Mouse (Mus musculus) neural tube, embryonic 13.5 days (tissue): Measurements from ENCODE around the gene Nckap5l. TPM values are rescaled to one million over a fixed set of nuclear protein-coding genes. Genes with fewer than 3 reads are reported as not detected.

ENCODE experiments used
- ATAC-seq: fragments of 200-750 bp; cut with Nextera tagmentation; 2 replicates; pipeline ENCODE4 v1.8.0; 2017; ENCODE audit warnings: low read depth, mild to moderate bottlenecking, moderate TSS enrichment, moderate library complexity
- H3K27ac ChIP-seq: fragments of 300-500 bp; sonication (generic); replicated peaks from 2 replicates; pipeline ENCODE4 v1.5.1; 2015; ENCODE audit warnings: moderate library complexity, mild to moderate bottlenecking, inconsistent platforms
- H3K27me3 ChIP-seq: fragments of 300-500 bp; sonication (generic); 2 replicates; pipeline ENCODE4 v1.6.1; 2015; ENCODE audit warnings: mild to moderate bottlenecking, inconsistent platforms
- H3K36me3 ChIP-seq: fragments of 300-500 bp; sonication (generic); 2 replicates; pipeline ENCODE4 v1.6.1; 2015; ENCODE audit warnings: mild to moderate bottlenecking, inconsistent platforms
- H3K4me1 ChIP-seq: fragments of 300-500 bp; sonication (generic); replicated peaks from 2 replicates; pipeline ENCODE4 v1.6.1; 2015; ENCODE audit warnings: inconsistent platforms
- H3K4me2 ChIP-seq: fragments of 300-500 bp; sonication (generic); 2 replicates; pipeline ENCODE4 v1.6.1; 2015; ENCODE audit warnings: inconsistent platforms, mild to moderate bottlenecking, moderate library complexity
- H3K4me3 ChIP-seq: fragments of 300-500 bp; sonication (generic); 2 replicates; pipeline ENCODE4 v1.5.1; 2015; ENCODE audit warnings: mild to moderate bottlenecking, inconsistent platforms
- H3K9ac ChIP-seq: fragments of 300-500 bp; sonication (generic); 2 replicates; pipeline ENCODE4 v1.6.1; 2015; ENCODE audit warnings: moderate library complexity, mild to moderate bottlenecking, inconsistent platforms
- H3K9me3 ChIP-seq: fragments of 300-500 bp; sonication (generic); 2 replicates; pipeline ENCODE4 v1.6.1; 2016; ENCODE audit warnings: inconsistent platforms
- WGBS: fragments of 180-500 bp; shearing (Covaris S2); methylation state at CpG from one replicate; pipeline ENCODE4 v1.1.7; 2015; 5-methylcytosine and 5-hydroxymethylcytosine counted together
- polyA plus RNA-seq: library from polyadenylated mRNA; unstranded; fragments of >200 nt; fragmentation: Nextera tagmentation; extraction: Ambion mirVana; gene quantifications from 2 replicates; pipeline ENCODE4 v1.2.1, GENCODE M21; 2015

Nckap5l gene
- polyA plus RNA-seq = 14.5 and 18.3 TPM in 2 replicates

DNA sequence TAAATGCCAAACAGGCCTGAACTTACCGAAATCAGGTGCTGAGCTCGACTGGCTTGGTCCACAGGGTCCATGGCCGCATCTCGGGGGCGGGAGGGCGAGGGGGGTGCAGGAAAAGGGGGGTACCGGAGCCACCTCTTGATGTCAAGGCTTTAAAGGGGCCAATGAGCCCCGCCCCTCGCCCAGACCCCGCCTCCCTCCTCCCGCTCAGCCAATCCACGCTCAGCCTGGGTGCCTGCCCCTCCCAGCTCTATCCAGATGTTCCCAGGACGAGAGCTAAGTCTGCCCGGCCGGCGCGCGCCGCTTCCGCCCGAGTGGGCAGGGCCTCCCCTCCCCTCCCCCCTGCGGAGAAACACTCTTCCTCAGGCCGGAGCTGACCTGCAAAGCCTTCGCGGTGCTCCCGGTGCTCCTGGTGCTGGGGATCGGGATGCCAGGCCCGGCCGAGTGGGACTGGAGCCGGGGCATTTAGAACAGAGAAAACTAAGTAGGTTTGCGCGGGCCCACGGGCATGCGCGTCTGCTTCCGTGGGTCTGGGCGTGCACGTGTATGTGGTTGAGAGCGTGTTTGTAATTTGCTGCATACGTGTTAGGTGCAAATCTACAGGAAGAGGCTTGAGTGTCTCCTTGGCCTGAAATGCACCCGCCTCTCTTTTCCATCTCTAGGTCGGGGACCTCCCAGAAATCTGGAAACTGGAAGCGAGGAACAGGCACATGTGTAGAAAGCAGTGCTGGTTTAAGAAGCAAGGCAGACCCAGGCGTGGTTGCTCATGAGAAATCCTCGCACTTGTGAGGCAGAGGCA is at the start of gene Nckap5l:
Gene Nckap5l (minus strand): TSS at position 143 of the 796 bp plus-strand sequence.
- H3K4me2 ChIP-seq = peak within 1 kb of the TSS; percentile 95
- H3K27ac ChIP-seq = peak within 1 kb of the TSS; percentile 95
- H3K27me3 ChIP-seq = no peaks in the 10 kb centered on the region
- peak within 1 kb of the TSS; percentile 89 for H3K9ac ChIP-seq
- H3K4me1 ChIP-seq = peaks cover 49% of the 10 kb centered on the region
- 1% methylated on average over 41 of the region's 45 CpGs for WGBS
- H3K9me3 ChIP-seq = no peaks in the 10 kb centered on the region
- H3K36me3 ChIP-seq = no peaks in the 10 kb centered on the region
- H3K4me3 ChIP-seq = peak within 1 kb of the TSS; percentile 91
- peak; percentile 95 for ATAC-seq

DNA sequence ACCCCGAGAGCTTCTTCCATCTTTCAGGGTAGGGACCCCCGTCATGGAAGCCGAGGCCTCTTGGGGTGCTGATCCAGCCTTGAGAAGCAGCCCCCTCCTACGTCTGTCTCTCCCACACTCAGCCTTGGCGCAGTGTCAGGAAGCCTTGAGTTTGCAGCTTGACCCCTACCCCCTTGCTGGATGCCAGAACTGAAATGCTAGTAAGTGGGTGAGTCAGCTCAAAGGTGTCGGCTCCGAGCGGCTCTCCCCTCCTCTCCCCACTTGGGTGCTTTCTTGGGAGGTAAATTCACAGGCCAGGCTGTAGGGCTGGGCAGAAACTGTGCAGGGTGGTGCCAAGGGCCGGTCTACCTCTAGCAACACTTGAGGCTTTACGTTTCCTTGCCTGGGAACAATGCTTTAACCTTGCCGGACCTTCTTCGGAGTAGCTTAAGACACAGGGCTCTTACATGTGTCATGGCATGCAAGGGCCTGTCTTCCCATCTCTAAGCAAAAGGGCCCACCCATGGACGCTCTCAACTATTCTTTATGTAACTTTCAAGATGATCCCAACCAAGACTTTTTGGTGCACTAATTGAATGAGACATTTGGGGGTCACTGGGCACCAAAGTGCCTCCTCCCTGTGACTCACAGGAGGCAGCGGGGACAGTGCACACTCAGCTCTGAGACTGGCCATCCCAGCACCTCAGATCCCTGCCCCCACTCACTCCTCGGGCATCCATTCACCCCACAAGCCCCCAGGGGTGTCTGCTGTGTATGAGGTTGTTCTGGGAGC is 48.0 kb upstream of the Nckap5l start:
- Histone ChIP-seq H3K9me3 (no peaks in the 10 kb centered on the region), H3K27me3 (no peaks in the 10 kb centered on the region), H3K4me1 (peaks cover 31% of the 10 kb centered on the region), H3K4me3 (no peak overlapping the region), H3K36me3 (no peaks in the 10 kb centered on the region), H3K27ac (no peak overlapping the region), H3K4me2 (no peak overlapping the region), H3K9ac (no peak overlapping the region)
- ATAC-seq = no peak
- WGBS = 84% methylated on average over 15 of the region's 15 CpGs

DNA sequence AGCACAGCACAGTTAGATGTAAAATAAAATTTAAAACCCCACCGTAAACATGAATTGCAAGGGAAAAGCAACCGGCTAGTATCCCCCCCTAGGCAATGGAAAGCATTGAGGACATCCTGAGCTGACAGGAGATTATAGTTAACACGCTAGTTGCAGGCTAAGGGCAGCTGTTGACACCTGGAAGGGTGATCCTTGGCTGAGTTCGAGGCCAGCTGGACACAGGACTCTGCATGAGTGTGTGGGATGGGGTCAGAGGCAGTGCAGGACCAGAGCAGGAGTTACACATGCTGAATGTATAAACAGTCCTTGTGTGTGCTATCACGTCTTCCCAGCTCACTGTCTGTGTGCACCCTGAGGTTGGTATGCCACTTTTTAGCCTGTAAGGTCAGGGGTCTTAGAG is 45.7 kb upstream of the Nckap5l start:
- Histone ChIP-seq H3K4me2 (no peak overlapping the region), H3K4me3 (no peak overlapping the region)
- 78% methylated on average over 5 of the region's 5 CpGs for WGBS

DNA sequence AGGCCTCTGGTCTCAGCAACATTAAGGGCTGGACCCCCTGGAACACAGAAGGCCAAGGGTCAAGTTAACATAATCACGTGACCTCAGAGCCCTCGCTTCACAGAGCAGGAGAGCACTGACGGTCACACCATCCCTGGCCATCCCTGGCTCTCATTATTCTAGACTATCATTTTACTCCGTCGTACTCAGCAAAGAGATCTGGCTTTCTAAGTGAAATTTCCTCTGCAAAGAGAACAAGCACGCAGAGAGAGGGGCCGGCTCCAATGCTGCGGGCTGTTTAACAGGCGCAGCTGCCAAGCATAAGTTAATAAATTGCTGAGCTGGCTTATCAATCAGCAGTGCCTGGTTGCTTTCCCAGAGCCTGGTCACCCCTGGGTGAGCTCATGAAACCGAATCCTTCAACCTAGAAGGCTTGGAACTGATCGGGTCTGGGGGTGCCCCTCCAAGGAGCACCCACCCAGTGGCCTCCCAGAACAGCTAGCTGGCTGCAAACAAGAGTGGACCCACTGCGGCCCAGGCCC is 44.8 kb upstream of the Nckap5l start:
- peak; percentile 26; the same call in 1 of the 2 replicates for ATAC-seq
- Histone ChIP-seq H3K4me2 (peak overlapping the region; percentile 3; the same call in 1 of the 2 replicates), H3K27ac (peak overlapping the region; percentile 79)

More for the DNA sequence above, 45.7 kb upstream of the Nckap5l start:
- H3K9me3 ChIP-seq = no peaks in the 10 kb centered on the region
- no peak for ATAC-seq
- no peaks in the 10 kb centered on the region for H3K36me3 ChIP-seq
- H3K9ac ChIP-seq = no peak overlapping the region
- no peaks in the 10 kb centered on the region for H3K27me3 ChIP-seq
- peaks cover 31% of the 10 kb centered on the region for H3K4me1 ChIP-seq
- H3K27ac ChIP-seq = no peak overlapping the region

DNA sequence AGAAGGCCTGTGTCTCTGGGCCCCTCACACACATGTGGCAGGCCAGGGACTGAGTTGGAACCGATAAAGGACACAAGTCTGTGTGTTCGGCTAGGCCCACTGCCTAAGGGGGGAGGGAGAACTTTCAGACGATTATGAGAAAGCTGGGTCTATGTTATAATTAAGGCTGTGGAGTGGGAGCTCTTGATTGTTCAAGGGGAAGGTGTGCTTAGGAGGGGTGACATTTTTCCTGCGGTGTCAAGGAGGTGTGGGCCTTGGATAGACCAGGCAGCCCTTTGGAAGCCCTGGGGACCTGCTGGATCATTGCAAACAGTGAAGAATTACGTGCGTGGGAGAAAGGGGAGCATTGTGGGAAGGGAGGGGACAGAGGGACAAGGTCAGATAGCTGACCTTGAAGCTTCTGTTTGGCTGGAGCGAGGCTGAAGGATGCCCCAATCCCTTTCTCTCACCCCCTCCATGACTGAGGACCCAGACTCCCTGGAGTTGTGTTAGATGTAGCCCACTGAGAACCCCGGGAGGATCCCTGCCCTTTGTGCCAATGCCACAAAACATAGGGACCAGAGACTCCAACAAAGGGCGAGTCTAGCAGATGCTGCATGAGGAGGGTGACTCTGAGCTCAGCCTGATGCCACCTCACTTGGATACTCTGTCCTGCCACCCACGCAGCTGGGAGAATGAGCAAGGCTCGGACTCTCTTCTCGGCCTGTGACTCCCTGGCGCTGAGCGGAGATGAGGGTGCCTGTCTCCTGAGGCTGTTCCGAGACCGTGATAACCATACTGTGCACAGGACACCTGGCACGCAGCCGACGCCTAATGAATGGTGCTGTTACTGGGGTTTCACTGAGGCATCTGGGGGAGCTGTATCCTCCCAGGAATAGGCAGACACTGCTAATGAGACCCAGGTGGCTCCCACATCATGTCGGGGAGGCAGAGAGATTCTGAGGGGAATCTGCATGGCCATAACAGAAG is 44.0 kb upstream of the Nckap5l start:
- peak; percentile 22; the same call in 1 of the 2 replicates for ATAC-seq
- Histone ChIP-seq H3K9ac (peak overlapping the region; percentile 38; the same call in 1 of the 2 replicates), H3K4me3 (no peak overlapping the region), H3K27me3 (no peaks in the 10 kb centered on the region), H3K4me2 (peak overlapping the region; percentile 3; the same call in 1 of the 2 replicates), H3K9me3 (no peaks in the 10 kb centered on the region), H3K27ac (peak overlapping the region; percentile 79), H3K36me3 (no peaks in the 10 kb centered on the region), H3K4me1 (peaks cover 45% of the 10 kb centered on the region)
- WGBS = 49% methylated on average over 20 of the region's 20 CpGs

More for the DNA sequence above, 44.8 kb upstream of the Nckap5l start:
- Histone ChIP-seq H3K4me3 (no peak overlapping the region), H3K9ac (peak overlapping the region; percentile 38; the same call in 1 of the 2 replicates), H3K27me3 (no peaks in the 10 kb centered on the region), H3K4me1 (peaks cover 40% of the 10 kb centered on the region), H3K36me3 (no peaks in the 10 kb centered on the region), H3K9me3 (no peaks in the 10 kb centered on the region)
- 34% methylated on average over 12 of the region's 12 CpGs for WGBS

DNA sequence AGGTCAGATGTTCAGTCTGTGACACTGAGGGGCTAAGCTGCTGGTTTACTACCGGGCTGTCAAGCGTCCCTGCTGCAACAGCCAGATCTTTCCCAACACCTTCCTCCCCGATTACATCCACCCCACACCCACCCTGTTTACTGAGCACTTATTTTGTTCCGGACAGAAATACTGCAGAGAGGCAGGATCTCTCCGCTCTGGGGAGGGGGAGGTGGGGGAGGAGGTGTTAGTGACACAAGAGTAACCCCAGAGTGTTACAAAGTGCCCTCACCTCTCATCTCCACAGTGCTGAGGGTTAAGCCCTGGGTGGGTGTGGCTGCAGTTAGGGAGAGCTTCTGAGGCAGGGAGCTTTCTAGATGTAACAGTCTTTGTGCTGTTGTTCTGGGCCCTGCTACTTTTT is 42.8 kb upstream of the Nckap5l start:
- ATAC-seq = no peak
- no peaks in the 10 kb centered on the region for H3K9me3 ChIP-seq
- no peak overlapping the region for H3K4me3 ChIP-seq
- no peaks in the 10 kb centered on the region for H3K27me3 ChIP-seq
- H3K27ac ChIP-seq = no peak overlapping the region
- 68% methylated on average over 5 of the region's 5 CpGs for WGBS
- H3K4me2 ChIP-seq = no peak overlapping the region
- no peaks in the 10 kb centered on the region for H3K36me3 ChIP-seq
- no peak overlapping the region for H3K9ac ChIP-seq
- H3K4me1 ChIP-seq = peaks cover 40% of the 10 kb centered on the region

DNA sequence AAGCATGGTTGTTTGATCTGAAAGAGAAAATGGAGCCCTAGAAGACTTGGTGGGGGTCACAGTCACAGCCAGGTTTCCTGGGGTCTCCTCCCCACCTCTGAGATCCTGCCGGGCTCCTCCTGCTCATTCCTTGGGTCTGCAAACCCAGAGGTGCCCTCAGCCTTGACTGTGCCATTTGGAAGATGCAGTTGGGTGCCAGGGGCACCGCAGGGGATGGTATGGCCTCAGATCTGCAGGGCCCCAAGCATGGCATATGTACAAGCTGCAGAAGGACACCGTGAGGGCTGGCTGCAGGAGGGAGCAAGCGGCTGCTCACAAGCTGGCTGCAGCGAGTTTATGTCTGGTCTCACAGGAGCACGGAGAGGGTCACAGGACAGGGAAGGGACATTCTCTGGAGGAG is 42.2 kb upstream of the Nckap5l start:
- no peaks in the 10 kb centered on the region for H3K27me3 ChIP-seq
- peaks cover 40% of the 10 kb centered on the region for H3K4me1 ChIP-seq
- no peaks in the 10 kb centered on the region for H3K36me3 ChIP-seq
- ATAC-seq = no peak
- H3K9ac ChIP-seq = no peak overlapping the region
- 47% methylated on average over 6 of the region's 6 CpGs for WGBS
- H3K27ac ChIP-seq = no peak overlapping the region
- H3K9me3 ChIP-seq = no peaks in the 10 kb centered on the region
- H3K4me2 ChIP-seq = no peak overlapping the region
- no peak overlapping the region for H3K4me3 ChIP-seq

DNA sequence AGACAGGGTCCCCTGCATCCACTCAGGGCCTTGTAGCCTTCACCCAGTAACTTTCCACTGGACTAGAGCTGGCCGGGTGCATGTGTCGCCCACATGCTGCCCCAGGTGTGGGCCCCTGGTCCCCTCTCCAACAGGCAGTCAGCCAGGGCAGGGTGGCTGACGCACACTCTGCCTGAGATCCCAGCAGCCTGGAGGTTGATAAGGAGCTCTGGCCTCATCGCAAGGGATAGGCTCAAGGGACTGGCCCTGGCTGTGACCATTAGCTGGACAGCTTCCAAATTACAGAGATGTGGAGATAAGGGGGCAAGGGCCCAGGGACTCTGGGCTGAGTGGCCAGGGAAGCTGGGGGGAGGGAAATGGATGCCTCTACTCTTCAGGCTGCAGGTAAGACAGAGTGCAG is 41.2 kb upstream of the Nckap5l start:
- WGBS = 82% methylated on average over 4 of the region's 4 CpGs
- H3K9ac ChIP-seq = no peak overlapping the region

DNA sequence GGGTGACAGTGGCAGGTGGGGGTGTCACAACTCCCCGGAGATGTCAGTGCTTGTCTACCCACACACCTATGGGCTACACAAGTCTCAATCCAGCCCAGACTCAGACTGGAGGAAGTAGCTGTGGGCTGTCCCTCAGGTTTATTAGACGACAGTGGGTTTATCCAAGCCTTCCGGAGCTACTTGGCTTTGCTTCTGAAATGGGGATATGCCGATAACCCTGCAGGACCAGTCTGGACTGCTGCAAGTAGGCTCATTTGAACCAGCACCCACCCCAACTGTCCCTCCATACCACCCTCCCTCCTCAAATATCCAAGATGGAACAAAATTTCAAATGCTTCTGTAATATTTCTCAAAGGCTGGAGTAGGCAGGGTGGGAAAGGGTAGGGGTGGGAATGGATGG is 40.8 kb upstream of the Nckap5l start:
- H3K27ac ChIP-seq = no peak overlapping the region
- no peak for ATAC-seq
- H3K4me2 ChIP-seq = no peak overlapping the region
- H3K9ac ChIP-seq = no peak overlapping the region
- H3K36me3 ChIP-seq = no peaks in the 10 kb centered on the region
- H3K4me3 ChIP-seq = no peak overlapping the region
- no peaks in the 10 kb centered on the region for H3K9me3 ChIP-seq
- H3K4me1 ChIP-seq = peaks cover 39% of the 10 kb centered on the region
- no peaks in the 10 kb centered on the region for H3K27me3 ChIP-seq
- 87% methylated on average over 4 of the region's 4 CpGs for WGBS

More for the DNA sequence above, 41.2 kb upstream of the Nckap5l start:
- H3K4me3 ChIP-seq = no peak overlapping the region
- H3K27me3 ChIP-seq = no peaks in the 10 kb centered on the region
- peaks cover 40% of the 10 kb centered on the region for H3K4me1 ChIP-seq
- H3K36me3 ChIP-seq = no peaks in the 10 kb centered on the region
- H3K4me2 ChIP-seq = no peak overlapping the region
- H3K27ac ChIP-seq = no peak overlapping the region
- H3K9me3 ChIP-seq = no peaks in the 10 kb centered on the region
- no peak for ATAC-seq

DNA sequence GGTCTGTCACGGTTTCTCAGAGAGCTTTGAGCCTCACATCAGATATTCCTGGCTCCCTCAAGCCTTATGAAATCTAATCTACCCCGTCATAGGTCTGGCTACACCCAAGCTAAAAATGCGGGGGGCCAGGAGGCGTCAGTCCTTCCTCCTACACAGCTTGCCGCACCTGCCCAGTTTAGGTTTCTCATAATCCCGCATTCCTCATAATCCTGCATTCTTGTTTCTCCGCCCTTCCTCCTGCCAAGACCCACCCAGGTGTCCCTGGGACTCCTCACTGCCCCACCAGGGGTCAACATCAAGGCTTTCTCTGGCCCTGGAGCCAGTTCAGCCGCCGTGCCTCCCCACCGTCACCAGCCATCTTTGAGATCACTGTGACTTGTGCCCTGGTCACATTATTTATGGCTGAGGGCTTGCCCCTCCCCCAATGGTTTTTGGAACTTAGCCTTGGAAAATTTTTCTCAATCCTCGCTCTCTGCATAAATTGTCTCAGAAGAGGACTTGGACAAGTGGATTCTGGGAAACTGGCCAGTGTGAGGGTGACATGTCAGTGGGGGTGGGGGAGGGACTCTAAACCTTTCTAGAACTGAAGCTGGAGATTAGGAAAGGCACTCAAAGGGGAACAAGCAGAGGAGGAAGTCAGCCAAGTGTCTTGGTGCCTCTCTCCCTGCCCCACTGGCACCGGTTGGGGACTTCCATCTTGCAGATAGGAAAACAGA is 40.1 kb upstream of the Nckap5l start:
- Histone ChIP-seq H3K36me3 (no peaks in the 10 kb centered on the region), H3K9me3 (no peaks in the 10 kb centered on the region), H3K27ac (no peak overlapping the region), H3K4me2 (no peak overlapping the region), H3K27me3 (no peaks in the 10 kb centered on the region), H3K9ac (0 out of 2 replicates have a peak overlapping the region, but pooled peaks have one; percentile 8), H3K4me3 (no peak overlapping the region), H3K4me1 (peaks cover 34% of the 10 kb centered on the region)
- 53% methylated on average over 12 of the region's 12 CpGs for WGBS
- no peak for ATAC-seq

DNA sequence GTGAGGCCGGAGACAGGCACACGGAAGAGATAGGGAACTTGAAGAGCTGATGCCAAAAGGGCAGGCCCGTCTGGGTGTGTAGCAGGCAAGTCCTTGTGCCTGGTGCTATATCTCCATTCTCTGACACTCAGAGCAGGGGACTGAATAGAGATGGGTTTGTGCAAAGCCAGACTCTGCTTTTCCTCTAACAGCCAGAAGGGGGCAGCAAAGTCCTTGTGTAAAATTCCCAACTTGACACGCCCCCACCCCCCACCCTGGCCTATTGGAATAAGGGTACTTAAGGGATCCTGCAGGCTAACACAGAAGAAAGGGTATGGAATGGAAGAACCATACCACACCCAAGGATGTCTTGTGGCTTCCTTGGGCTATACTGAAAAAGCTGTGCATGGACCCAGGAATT is 39.5 kb upstream of the Nckap5l start:
- Histone ChIP-seq H3K27ac (no peak overlapping the region), H3K4me2 (no peak overlapping the region), H3K4me3 (no peak overlapping the region), H3K27me3 (no peaks in the 10 kb centered on the region), H3K36me3 (no peaks in the 10 kb centered on the region), H3K9me3 (no peaks in the 10 kb centered on the region), H3K4me1 (peaks cover 28% of the 10 kb centered on the region), H3K9ac (0 out of 2 replicates have a peak overlapping the region, but pooled peaks have one; percentile 8)
- WGBS = 14% methylated on average over 4 of the region's 4 CpGs
- ATAC-seq = peak; percentile 81
